Comparison of ENCODE assay signal across 8 mouse cellular contexts in genomic region chr3:142168863-142169521, GRCm38 (mm10). TPM values are rescaled to one million over a fixed set of nuclear protein-coding genes. Genes with fewer than 3 reads are reported as not detected.
DNase-seq lines count a peak whose midpoint lies in the region; ATAC-seq lines count a peak whose summit lies in the region.
"Had no signal": no experiment of that assay in that cellular context is flagged by ENCODE, and none has a peak within 500 bp of the region (broad histone marks: within the 10 kb centered on the region; RNA-seq: fewer than 3 reads in every experiment).

Gene Bmpr1b, minus strand, starts transcription at chr3:142169425.

- no peaks in the 10 kb centered on the region for H3K36me3 ChIP-seq in forebrain, embryonic 12.5 days (replicated peaks)
- H3K36me3 ChIP-seq in heart, embryonic 14.5 days (ENCODE audit: control insufficient read depth, insufficient read depth, low read length): no peaks in the 10 kb centered on the region
- H3K36me3 ChIP-seq in liver, embryonic 12.5 days: no peaks in the 10 kb centered on the region
- no peaks in the 10 kb centered on the region for H3K36me3 ChIP-seq in neural tube, embryonic 12.5 days

- peak within 1 kb of the TSS; percentile 73 for H3K27ac ChIP-seq in forebrain, embryonic 12.5 days
- H3K27ac ChIP-seq in heart, embryonic 14.5 days (replicated peaks in 1 of 2; ENCODE audit: control insufficient read depth in 1 of 2, insufficient read depth in 1 of 2, low read depth in 2 of 2, low read length in 2 of 2): no peak within 1 kb of the TSS
- H3K27ac ChIP-seq in liver, embryonic 12.5 days: no peak within 1 kb of the TSS
- peak within 1 kb of the TSS; percentile 42; the same call in 1 of the 2 replicates for H3K27ac ChIP-seq in neural tube, embryonic 12.5 days

- H3K4me1 ChIP-seq in forebrain, embryonic 12.5 days: peaks cover 11% of the 10 kb centered on the region
- peaks cover 0 to 4% of the 10 kb centered on the region in 2 experiments; a peak in 1 of 4 replicates for H3K4me1 ChIP-seq in heart, embryonic 14.5 days (ENCODE audit: control insufficient read depth in 2 of 2, insufficient read depth in 2 of 2, low read length in 2 of 2)
- H3K4me1 ChIP-seq in liver, embryonic 12.5 days: no peaks in the 10 kb centered on the region
- no peaks in the 10 kb centered on the region for H3K4me1 ChIP-seq in neural tube, embryonic 12.5 days

- no peaks in the 10 kb centered on the region for H3K9me3 ChIP-seq in forebrain, embryonic 12.5 days
- no peaks in the 10 kb centered on the region for H3K9me3 ChIP-seq in heart, embryonic 14.5 days (ENCODE audit: control insufficient read depth, low read length)
- H3K9me3 ChIP-seq in liver, embryonic 12.5 days (replicated peaks): no peaks in the 10 kb centered on the region
- H3K9me3 ChIP-seq in neural tube, embryonic 12.5 days: no peaks in the 10 kb centered on the region

- peak; percentile 12 to 13 for DNase-seq in cerebellum, adult 18-20 months
- DNase-seq in kidney, postnatal 10 days: peak; percentile 86
- peak; percentile 46 for DNase-seq in urinary bladder, adult 2 months (ENCODE audit: low spot score)

- peak within 1 kb of the TSS; percentile 81 for H3K9ac ChIP-seq in forebrain, embryonic 12.5 days
- peak within 1 kb of the TSS; percentile 60 for H3K9ac ChIP-seq in heart, embryonic 14.5 days (ENCODE audit: low read length)
- H3K9ac ChIP-seq in liver, embryonic 12.5 days: no peak within 1 kb of the TSS
- peak within 1 kb of the TSS; percentile 68 for H3K9ac ChIP-seq in neural tube, embryonic 12.5 days

- peak within 1 kb of the TSS; percentile 88 for H3K4me2 ChIP-seq in forebrain, embryonic 12.5 days
- H3K4me2 ChIP-seq in heart, embryonic 14.5 days (ENCODE audit: low read length): peak within 1 kb of the TSS; percentile 95
- H3K4me2 ChIP-seq in liver, embryonic 12.5 days: peak within 1 kb of the TSS; percentile 67
- H3K4me2 ChIP-seq in neural tube, embryonic 12.5 days (replicated peaks): peak within 1 kb of the TSS; percentile 95

- WGBS in forebrain, embryonic 12.5 days: 0% methylated on average over 58 of the region's 65 CpGs
- WGBS in heart, embryonic 14.5 days: under 1% methylated on average over 49 of the region's 65 CpGs
- WGBS in liver, embryonic 12.5 days (ENCODE audit: insufficient replicate concordance): 3% methylated on average over 47 of the region's 65 CpGs
- under 1% methylated on average over 65 of the region's 65 CpGs for WGBS in neural tube, embryonic 12.5 days

- ATAC-seq in forebrain, embryonic 12.5 days (ENCODE audit: low FRiP score): peak; percentile 92
- peak; percentile 61 for ATAC-seq in heart, embryonic 14.5 days (ENCODE audit: insufficient number of reproducible peaks, insufficient read depth, low FRiP score, low read depth)
- ATAC-seq in liver, embryonic 12.5 days: peak; percentile 30; the same call in 1 of the 2 replicates
- peak; percentile 93 for ATAC-seq in neural tube, embryonic 12.5 days (ENCODE audit: low FRiP score, low read depth)

- peaks cover 18% of the 10 kb centered on the region for H3K27me3 ChIP-seq in forebrain, embryonic 12.5 days
- peaks cover 39% of the 10 kb centered on the region for H3K27me3 ChIP-seq in heart, embryonic 14.5 days (ENCODE audit: control insufficient read depth, insufficient read depth, low read length)
- H3K27me3 ChIP-seq in liver, embryonic 12.5 days (replicated peaks): peaks cover 50% of the 10 kb centered on the region
- 0 out of 2 replicates have a peak, but pooled peaks cover 4% of the 10 kb centered on the region for H3K27me3 ChIP-seq in neural tube, embryonic 12.5 days (replicated peaks)

- H3K4me3 ChIP-seq in forebrain, embryonic 12.5 days (replicated peaks): peak within 1 kb of the TSS; percentile 73
- peak within 1 kb of the TSS; percentile 55 to 65 for H3K4me3 ChIP-seq in heart, embryonic 14.5 days (ENCODE audit: control insufficient read depth in 1 of 2, insufficient read depth in 1 of 2, low read depth in 1 of 2, low read length in 2 of 2)
- H3K4me3 ChIP-seq in liver, embryonic 12.5 days: peak within 1 kb of the TSS; percentile 43
- peak within 1 kb of the TSS; percentile 65 for H3K4me3 ChIP-seq in neural tube, embryonic 12.5 days

RNA-seq across cellular contexts. Expression of gene Bmpr1b, which starts in this region (rescaled TPM):
- 12.0 TPM in 2 replicates for polyA plus RNA-seq in forebrain, embryonic 12.5 days (2016; fragmentation: Nextera tagmentation; extraction: Ambion mirVana)
- polyA plus RNA-seq in heart, embryonic 14.5 days (2014; fragmentation: Nextera tagmentation; extraction: Ambion mirVana): 0.70 and 0.73 TPM in 2 replicates
- polyA plus RNA-seq in liver, embryonic 12.5 days (2016; fragmentation: Nextera tagmentation; extraction: Ambion mirVana): 0.43 and 0.45 TPM in 2 replicates
- polyA plus RNA-seq in neural tube, embryonic 12.5 days (2016; fragmentation: Nextera tagmentation; extraction: Ambion mirVana): 11.9 and 12.6 TPM in 2 replicates
- polyA plus RNA-seq in urinary bladder, adult 2 months (2012; rRNA removed): 1.7 and 2.2 TPM in 2 replicates
- polyA plus RNA-seq: liver, adult 2 months had no signal

Comparison
In these comparisons a context has a peak if more than half of its experiments do, and no peak if none do; other contexts are left out.
1. Peak in ATAC-seq, H3K4me3 ChIP-seq, H3K9ac ChIP-seq and H3K4me2 ChIP-seq in heart, embryonic 14.5 days; RNA of the gene not detected or under 1 TPM.
2. Peak in ATAC-seq, H3K4me3 ChIP-seq and H3K4me2 ChIP-seq in liver, embryonic 12.5 days; RNA of the gene not detected or under 1 TPM.
3. DNase-seq: peak in every context shown above with its lines; median percentile 86 in kidney, postnatal 10 days; 46 in urinary bladder, adult 2 months; 12 in cerebellum, adult 18-20 months.
4. ATAC-seq: peak in every context shown above with its lines; median percentile 93 in neural tube, embryonic 12.5 days; 92 in forebrain, embryonic 12.5 days; 61 in heart, embryonic 14.5 days; 30 in liver, embryonic 12.5 days.
5. H3K27ac ChIP-seq: peak in forebrain, embryonic 12.5 days (single experiment) and neural tube, embryonic 12.5 days (single experiment); none in heart, embryonic 14.5 days (0 of 2) and liver, embryonic 12.5 days (single experiment).
6. Peak in every context shown above with its lines, with median percentiles within 50 percentile points of each other: H3K4me2 ChIP-seq and H3K4me3 ChIP-seq.